Mouse (Mus musculus) urinary bladder, postnatal 25 days (tissue): ENCODE data around the gene Fam120c.
A peak's percentile ranks its signal among the peaks of the same experiment; 100 is the strongest.
"Not testable (repeated sequence)": the region's sequence is repeated elsewhere in the genome, so short reads cannot be mapped to it uniquely, and the experiment has no call there.

Source experiments
- DNase-seq: peaks from one replicate; pipeline ENCODE4 v3.0.0; 2022; ENCODE audit warnings: low spot score

Fam120c gene

GRCm38 (mm10) chrX:151343761-151344500 is at the start of gene Fam120c:
Gene Fam120c (plus strand): TSS chrX:151344175.
- DNase-seq: peak; percentile 79

DNA sequence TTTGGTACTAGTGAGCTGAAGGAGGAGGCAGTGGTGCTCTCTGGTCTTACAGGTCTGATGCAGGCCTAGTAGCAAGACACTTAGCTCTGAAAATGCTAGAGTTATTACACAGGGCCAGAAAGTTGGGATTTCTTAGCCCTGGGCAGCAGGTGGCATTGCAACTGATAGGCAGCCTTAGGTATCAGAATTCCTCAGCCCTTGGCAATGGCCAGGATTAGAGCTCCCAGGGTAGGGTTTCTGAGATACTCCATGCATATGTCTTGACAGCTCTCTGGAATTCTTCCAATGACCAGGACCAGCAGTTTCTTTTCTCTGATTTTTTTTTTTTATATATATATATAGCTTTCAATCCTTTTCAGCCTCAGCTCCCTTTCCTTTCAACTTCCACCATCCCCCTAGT is 45.6 kb upstream of the Fam120c start:
- no peak for DNase-seq

DNA sequence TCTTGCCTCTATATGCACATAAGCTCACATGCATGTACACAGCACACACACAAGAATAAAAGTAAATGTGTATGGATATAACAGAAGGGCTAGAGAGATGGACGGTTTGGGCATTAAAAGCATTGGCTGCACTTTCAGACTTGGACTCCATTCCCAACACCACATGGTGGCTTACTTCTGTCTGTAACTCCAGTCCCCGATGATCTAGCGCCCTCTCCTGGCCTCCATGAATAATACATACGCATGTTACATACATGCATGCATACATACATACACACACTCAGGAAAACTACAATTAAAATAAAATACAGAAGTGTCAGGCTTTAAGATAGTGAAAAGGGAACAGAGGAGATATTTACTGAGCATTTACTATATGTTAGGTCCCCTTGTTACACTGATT is 30.2 kb upstream of the Fam120c start:
- no peak for DNase-seq

DNA sequence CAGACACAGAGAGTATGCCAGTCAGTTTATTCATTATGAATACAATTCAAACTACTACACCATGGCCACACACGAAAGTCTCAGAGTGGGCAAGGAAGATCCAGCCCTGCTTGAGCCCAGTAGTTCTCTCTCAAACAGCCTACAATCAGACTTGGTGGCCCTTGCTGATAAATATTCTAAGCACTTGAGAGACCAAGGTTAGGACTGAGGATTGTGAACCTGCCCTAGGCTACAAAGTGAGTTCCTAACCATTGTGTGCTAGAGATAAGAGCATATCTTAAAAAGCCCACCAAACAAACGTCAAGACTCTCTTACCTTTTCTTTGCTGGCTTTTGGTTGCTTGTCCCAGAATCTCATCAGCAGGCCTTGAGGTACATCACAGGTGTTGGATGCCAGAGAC is 10.4 kb upstream of the Fam120c start:
- no peak for DNase-seq

- no peak for DNase-seq
These were observed 6.2 kb upstream of the Fam120c start for GRCm38 (mm10) chrX:151337804-151338203.

GRCm38 (mm10) chrX:151344501-151344984 is 568 bp downstream of the Fam120c start:
- DNase-seq: peak; percentile 15

DNA sequence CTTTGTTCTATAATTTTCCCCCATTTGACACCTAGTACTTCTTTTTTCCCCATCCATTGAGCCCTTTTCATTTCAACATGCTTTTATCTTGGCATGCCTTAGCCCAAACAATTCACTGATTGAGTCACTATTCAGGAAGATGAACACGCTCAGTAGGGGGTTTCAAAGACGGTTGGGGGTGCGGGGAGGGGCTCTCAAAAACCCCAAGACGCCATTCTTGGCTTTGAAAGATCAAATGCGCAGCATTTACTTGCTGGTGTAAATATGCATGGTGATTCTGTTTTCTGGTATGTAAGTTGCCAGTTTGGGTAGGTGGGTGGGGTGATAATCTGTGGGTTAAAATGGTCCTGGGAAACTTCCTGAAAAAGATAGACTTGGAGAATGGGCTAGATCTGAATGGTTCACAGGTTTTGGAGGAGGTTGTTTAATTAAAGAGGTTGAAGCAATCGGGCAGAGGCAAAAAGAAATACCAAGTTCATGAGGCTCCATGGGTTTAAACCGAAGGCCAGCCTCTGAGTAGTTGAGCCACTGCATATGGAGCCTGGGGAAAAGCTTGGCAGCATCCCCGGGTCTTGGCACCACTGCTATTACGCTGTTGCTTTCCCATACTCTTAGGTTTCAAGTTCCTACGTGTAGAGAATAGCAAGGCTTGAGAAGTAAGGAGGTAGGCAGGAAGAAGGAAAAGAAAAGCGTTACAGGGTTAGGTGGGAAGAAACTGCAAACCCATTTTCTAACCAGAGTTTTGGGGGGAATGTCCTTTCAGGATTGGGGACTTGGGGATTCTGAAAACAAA is 1.6 kb downstream of the Fam120c start:
- no peak for DNase-seq

DNA sequence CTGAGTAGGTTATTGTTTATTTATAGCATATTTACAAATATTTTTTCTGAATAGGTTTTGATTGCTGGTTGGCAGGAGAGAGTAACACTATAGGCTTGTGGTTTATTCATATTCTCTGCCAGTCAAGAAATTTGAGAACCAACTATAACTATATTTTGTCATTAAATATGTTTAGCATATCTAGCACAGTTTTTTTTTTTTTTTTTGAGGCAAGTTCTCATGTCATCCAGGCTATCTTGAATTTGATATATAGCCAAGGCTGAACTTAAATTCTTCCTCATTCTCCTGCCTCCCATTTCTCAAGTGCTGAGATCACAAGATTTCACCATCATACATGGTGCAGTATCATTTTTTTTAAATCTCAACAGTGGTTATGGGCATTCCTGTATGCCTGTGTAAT is 3.3 kb downstream of the Fam120c start:
- no peak for DNase-seq

DNA sequence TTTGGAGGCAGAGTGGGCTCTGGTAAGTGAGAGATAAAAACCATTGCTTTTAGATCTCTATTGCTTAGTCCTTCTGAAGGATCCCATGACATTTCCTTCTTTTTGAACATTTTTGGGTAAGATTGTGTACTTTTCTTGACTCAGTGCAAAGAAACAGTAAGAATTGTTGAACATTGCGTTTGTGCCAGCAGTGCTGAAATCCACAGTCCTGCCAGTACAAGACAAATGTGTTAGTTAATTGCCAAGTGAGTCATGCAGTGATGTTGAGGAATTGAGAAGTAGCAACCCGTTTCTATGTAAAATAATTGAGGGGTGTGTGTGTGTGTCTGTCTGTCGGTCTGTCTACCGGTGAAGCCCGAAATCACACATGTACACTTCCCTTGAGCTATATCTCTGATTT is 5.3 kb downstream of the Fam120c start:
- DNase-seq: no peak

DNA sequence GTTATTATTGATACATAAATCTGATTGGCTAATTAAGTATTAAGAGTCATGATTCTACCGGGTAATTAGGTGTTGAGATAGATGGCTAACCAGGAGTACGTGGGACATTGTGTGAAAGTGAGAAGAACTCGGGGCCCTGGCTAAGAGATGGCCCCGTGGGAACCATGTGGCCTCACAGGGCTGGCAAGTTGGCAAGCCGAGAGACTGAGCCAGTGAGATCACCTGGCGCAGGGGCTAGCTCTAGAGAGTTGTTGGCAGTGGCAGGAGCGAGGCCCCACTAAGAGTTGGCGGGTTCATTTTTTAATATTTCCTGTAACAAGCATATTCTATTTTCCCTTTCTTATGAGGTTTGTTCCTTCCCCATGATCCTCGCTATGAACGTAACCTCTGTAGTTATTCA is 74.8 kb downstream of the Fam120c start:
- no peak for DNase-seq

GRCm38 (mm10) chrX:151420791-151421190 is 76.8 kb downstream of the Fam120c start:
- DNase-seq: no peak

GRCm38 (mm10) chrX:151443637-151444036 is 99.7 kb downstream of the Fam120c start:
- DNase-seq: no peak

DNA sequence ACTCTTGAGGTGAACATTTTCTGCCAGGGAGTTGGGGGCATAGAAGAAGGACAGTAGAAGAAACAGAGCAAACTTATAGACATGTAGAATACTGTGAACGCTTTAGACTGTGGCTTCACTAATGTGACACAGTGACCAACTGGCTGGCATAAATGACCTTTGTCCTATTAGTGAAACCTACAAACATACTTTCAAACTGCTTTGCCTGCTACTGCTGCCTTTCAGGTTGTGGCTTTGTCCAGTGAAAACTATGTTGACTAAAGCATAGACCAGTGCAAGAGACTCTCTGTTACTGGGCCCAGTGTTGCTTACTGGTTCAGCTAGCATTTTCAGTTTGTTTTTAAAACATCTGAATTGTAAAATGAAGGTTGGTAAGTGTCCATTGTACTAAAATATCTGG is 100.2 kb downstream of the Fam120c start:
- no peak for DNase-seq

GRCm38 (mm10) chrX:151488128-151488527 is 144.2 kb downstream of the Fam120c start:
- DNase-seq: no peak

- not testable (repeated sequence) for DNase-seq
These were observed 149.3 kb downstream of the Fam120c start for GRCm38 (mm10) chrX:151493269-151493668.

GRCm38 (mm10) chrX:151496596-151496995 is 152.6 kb downstream of the Fam120c start:
- DNase-seq: no peak

GRCm38 (mm10) chrX:151508536-151508935 is 164.6 kb downstream of the Fam120c start:
- no peak for DNase-seq

GRCm38 (mm10) chrX:151509906-151510305 is 165.9 kb downstream of the Fam120c start:
- no peak for DNase-seq

DNA sequence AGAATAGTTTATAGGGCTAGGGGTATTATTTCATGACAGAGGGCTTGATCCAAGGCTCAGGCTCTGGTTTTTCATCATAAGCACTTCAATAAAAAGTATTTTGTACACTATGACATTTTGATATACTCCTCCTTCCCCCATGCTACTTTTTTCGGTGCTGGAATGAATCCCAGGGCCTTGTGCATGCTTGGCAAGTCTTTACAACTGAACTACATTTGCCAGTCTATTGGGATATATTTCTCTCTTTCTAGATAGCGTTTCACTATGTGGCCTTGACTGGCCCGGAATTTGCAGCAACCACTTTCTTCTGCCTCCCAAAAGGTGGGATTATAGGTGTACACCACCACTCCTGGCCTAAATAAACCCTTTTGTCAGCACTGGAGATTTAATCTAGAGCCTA is 169.1 kb downstream of the Fam120c start:
- DNase-seq: no peak

- no peak for DNase-seq
These were observed 169.7 kb downstream of the Fam120c start for GRCm38 (mm10) chrX:151513694-151514093.

GRCm38 (mm10) chrX:151518181-151518580 is 174.2 kb downstream of the Fam120c start:
- DNase-seq: no peak

- no peak for DNase-seq
These were observed 176.1 kb downstream of the Fam120c start for GRCm38 (mm10) chrX:151520127-151520457.
